Mouse (Mus musculus) forebrain, postnatal 0 days (tissue): ENCODE measurements around the gene Gm43517. TPM values are rescaled to one million over a fixed set of nuclear protein-coding genes. Genes with fewer than 3 reads are reported as not detected.
A peak's percentile ranks its signal among the peaks of the same experiment; 100 is the strongest.

ENCODE experiments used
- ATAC-seq: fragments of 200-750 bp; cut with Nextera tagmentation; 2 replicates; pipeline ENCODE4 v1.8.0; 2017; ENCODE audit warnings: mild to moderate bottlenecking, moderate library complexity
- DNase-seq: peaks from one replicate; pipeline ENCODE4 v3.0.0-alpha.2; 2015
- H3K27ac ChIP-seq: fragments of 300-500 bp; sonication (generic); 2 replicates; pipeline ENCODE4 v1.5.1; 2014; ENCODE audit warnings: low read depth, mild to moderate bottlenecking, antibody characterized with exemption, low read length, moderate library complexity, mixed read lengths
- H3K27me3 ChIP-seq: fragments of 300-500 bp; sonication (generic); 2 replicates; pipeline ENCODE4 v1.6.1; 2014; ENCODE audit warnings: mild to moderate bottlenecking, low read length, mixed read lengths; ENCODE audit not compliant: insufficient read depth
- H3K36me3 ChIP-seq: fragments of 300-500 bp; sonication (generic); 2 replicates; pipeline ENCODE4 v1.6.1; 2014; ENCODE audit warnings: mild to moderate bottlenecking, moderate library complexity; ENCODE audit not compliant: insufficient read depth
- H3K4me1 ChIP-seq: fragments of 300-500 bp; sonication (generic); 2 replicates; pipeline ENCODE4 v1.6.1; 2014; ENCODE audit warnings: antibody characterized with exemption; ENCODE audit not compliant: insufficient read depth
- H3K4me2 ChIP-seq: fragments of 300-500 bp; sonication (generic); 2 replicates; pipeline ENCODE4 v1.6.1; 2014; ENCODE audit warnings: low read depth, mild to moderate bottlenecking, moderate library complexity
- H3K4me3 ChIP-seq: fragments of 300-500 bp; sonication (generic); 2 replicates; pipeline ENCODE4 v1.5.1; 2014; ENCODE audit warnings: low read depth, low read length, mixed read lengths
- H3K9ac ChIP-seq: fragments of 300-500 bp; sonication (generic); 2 replicates; pipeline ENCODE4 v1.6.1; 2014; ENCODE audit warnings: mild to moderate bottlenecking
- H3K9me3 ChIP-seq: fragments of 300-500 bp; sonication (generic); 2 replicates; pipeline ENCODE4 v1.6.1; 2016; ENCODE audit warnings: low read length
- CTCF ChIP-seq: sonication (generic); IDR thresholded peaks from 2 replicates; pipeline ENCODE4 v1.5.1; 2016; ENCODE audit warnings: antibody characterized with exemption, control low read depth, low read depth
- WGBS: fragments of 180-500 bp; shearing (Covaris S2); extraction: QIAGEN DNeasy Blood & Tissue Kit; methylation state at CpG from one replicate; pipeline ENCODE4 v1.1.7; 2014; 5-methylcytosine and 5-hydroxymethylcytosine counted together
- polyA plus RNA-seq: library from polyadenylated mRNA; unstranded; fragments of >200 nt; fragmentation: Nextera tagmentation; extraction: Ambion mirVana; gene quantifications from 2 replicates; pipeline ENCODE4 v1.2.1, GENCODE M21; 2015
- total RNA-seq: library from RNA; depleted of rRNA; stranded (reverse); fragments of >200 nt; gene quantifications from 2 replicates; pipeline ENCODE4 v1.2.3, GENCODE M21; 2014; rRNA removed

Gm43517 gene
- total and polyA plus RNA-seq, 2 experiments from 2014 or later, result 0.85 to 16.8 TPM

GRCm38 (mm10) chr12:49401119-49401795, 16.3 kb downstream of the Gm43517 start:
- TF ChIP-seq CTCF, result no peak
- H3K27ac ChIP-seq, result peak overlapping the region; percentile 99
- 3% methylated on average over 68 of the region's 68 CpGs for WGBS
- peak overlapping the region; percentile 44 for H3K4me3 ChIP-seq
- H3K36me3 ChIP-seq, result 0 out of 2 replicates have a peak, but pooled peaks cover 5% of the 10 kb centered on the region
- no peak for DNase-seq
- peak; percentile 88 for ATAC-seq
- peak overlapping the region; percentile 78 for H3K9ac ChIP-seq
- no peaks in the 10 kb centered on the region for H3K9me3 ChIP-seq
- peak overlapping the region; percentile 98 for H3K4me2 ChIP-seq
- no peaks in the 10 kb centered on the region for H3K27me3 ChIP-seq
- peaks cover 9% of the 10 kb centered on the region; the same call in 1 of the 2 replicates for H3K4me1 ChIP-seq

DNA sequence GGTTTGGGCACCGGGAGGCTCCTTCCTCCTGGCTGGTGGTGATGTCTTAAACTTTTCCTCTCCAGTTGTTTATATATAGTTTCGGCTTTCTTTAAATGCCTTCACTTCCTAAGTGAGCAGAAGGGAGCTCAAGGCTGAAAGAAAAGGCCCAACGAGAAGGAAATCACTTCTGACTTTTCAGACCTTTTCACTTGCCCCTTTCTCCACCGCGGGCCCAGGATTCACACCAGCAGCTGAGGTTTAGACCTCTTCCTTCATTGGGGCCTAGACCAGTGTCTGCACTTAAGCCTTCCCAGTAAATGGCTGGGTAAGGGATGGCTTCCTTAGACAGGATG, 16.8 kb downstream of the Gm43517 start:
- TF ChIP-seq CTCF, result no peak
- no peak for ATAC-seq
- H3K9me3 ChIP-seq, result no peaks in the 10 kb centered on the region
- peak; percentile 77 for DNase-seq
- 0% methylated on average over 5 of the region's 5 CpGs for WGBS
- no peaks in the 10 kb centered on the region for H3K27me3 ChIP-seq
- peaks cover 9% of the 10 kb centered on the region; the same call in 1 of the 2 replicates for H3K4me1 ChIP-seq
- H3K4me3 ChIP-seq, result peak overlapping the region; percentile 44
- H3K27ac ChIP-seq, result peak overlapping the region; percentile 99
- H3K36me3 ChIP-seq, result 0 out of 2 replicates have a peak, but pooled peaks cover 5% of the 10 kb centered on the region
- peak overlapping the region; percentile 78 for H3K9ac ChIP-seq
- H3K4me2 ChIP-seq, result peak overlapping the region; percentile 98

DNA sequence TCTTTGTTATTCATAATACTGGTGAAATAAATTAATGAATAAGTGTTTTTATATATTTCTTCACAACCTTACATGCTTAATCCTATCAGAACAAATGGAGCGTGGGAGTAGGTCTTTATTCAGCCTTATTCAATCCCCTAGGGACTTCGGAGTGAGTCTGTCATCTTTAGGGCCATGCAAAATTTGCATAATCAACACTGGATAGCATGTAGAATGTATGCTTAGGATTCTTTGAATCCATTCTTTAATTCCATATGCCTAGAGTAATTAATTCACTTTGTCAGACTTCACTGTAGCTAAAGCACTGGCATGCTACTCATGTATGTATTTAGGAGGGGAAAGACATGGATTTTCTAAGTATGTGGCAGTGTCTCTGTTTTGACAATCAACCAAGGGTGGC, 24.9 kb downstream of the Gm43517 start:
- Histone ChIP-seq H3K4me3 (no peak overlapping the region), H3K4me2 (no peak overlapping the region), H3K9me3 (no peaks in the 10 kb centered on the region), H3K27me3 (no peaks in the 10 kb centered on the region), H3K9ac (no peak overlapping the region), H3K4me1 (no peaks in the 10 kb centered on the region), H3K27ac (no peak overlapping the region), H3K36me3 (no peaks in the 10 kb centered on the region)
- DNase-seq (no peak), ATAC-seq (peak; percentile 28; the same call in 1 of the 2 replicates)
- 15% methylated on average over 2 of the region's 2 CpGs for WGBS
- TF ChIP-seq CTCF, result no peak

GRCm38 (mm10) chr12:49417963-49418362, 33.0 kb downstream of the Gm43517 start:
- DNase-seq (no peak), ATAC-seq (no peak)
- Histone ChIP-seq H3K27ac (no peak overlapping the region), H3K4me3 (no peak overlapping the region), H3K9me3 (no peaks in the 10 kb centered on the region), H3K4me2 (no peak overlapping the region), H3K4me1 (no peaks in the 10 kb centered on the region), H3K36me3 (no peaks in the 10 kb centered on the region), H3K27me3 (no peaks in the 10 kb centered on the region), H3K9ac (no peak overlapping the region)
- WGBS, result 75% methylated on average over 3 of the region's 3 CpGs
- no peak for TF ChIP-seq CTCF

Other genes with a start within 250 kb of the Gm43517 start
- gene Foxg1, start 2.5 kb upstream of the Gm43517 start, total RNA-seq, result 76.5 and 79.4 TPM in 2 replicates
- 50.8 and 53.4 TPM in 2 replicates for gene Foxg1, start 2.5 kb upstream of the Gm43517 start, polyA plus RNA-seq